Mouse (Mus musculus) heart, adult 11 months (tissue): ENCODE measurements around the gene Polr2j.
"Not testable (repeated sequence)": the region's sequence is repeated elsewhere in the genome, so short reads cannot be mapped to it uniquely, and the experiment has no call there.

Experiments used
- DNase-seq: peaks from one replicate; pipeline ENCODE4 v3.0.0; 2022

Gene Polr2j

DNA sequence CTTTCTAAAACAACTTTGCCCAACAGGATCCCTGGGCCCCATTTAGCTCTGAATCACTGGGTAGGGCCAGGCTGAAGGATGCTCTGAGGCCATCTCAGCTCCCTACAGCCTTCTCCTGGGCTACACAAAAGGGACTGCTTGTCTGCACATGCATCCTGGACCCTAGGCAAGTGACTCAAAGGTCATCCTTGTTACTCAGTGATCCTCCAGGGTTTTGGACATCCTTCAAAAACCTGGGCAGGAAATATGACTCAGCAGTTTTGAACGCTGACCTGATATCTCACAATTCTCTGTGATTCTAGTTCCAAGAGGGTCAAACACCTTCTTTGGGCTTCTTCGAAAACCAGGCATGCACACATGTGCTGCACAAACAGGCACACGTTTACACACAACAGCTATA is 7.4 kb upstream of the Polr2j start:
- no peak for DNase-seq

DNA sequence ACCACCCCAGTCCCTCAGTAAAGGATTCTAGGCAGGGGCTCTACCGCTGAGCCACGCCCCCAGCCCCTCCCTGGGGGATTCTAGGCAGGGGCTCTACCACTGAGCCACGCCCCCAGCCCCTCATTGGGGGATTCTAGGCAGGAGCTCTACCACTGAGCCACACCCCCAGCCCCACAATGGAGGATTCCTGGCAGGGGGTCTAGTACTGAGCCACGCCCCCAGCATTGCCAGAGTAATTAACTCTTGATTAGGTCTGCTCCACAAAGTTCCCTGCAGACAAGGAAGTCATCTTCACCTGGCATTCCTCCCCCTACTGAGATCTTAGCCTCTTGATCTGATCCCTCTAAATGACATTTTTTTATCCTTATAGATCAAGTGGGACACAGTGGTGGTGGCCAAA is 2.9 kb upstream of the Polr2j start:
- not testable (repeated sequence) for DNase-seq

DNA sequence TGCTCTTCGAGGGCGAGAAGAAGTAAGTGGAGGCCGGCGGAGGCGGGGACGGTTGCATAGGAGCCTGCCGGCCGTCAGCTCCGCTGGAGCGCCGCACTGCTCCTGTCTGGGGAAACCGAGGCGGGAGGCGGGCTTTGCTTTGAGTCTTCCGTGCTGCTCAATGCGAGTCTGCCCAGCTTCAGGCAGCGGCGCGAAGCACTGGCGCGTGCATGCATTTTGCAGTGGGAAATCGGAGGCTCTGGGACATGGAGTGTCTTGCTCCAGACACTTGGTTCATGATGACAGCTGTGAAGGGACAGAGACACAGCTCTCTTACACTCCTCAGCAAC is 317 bp downstream of the Polr2j start:
- no peak for DNase-seq

DNA sequence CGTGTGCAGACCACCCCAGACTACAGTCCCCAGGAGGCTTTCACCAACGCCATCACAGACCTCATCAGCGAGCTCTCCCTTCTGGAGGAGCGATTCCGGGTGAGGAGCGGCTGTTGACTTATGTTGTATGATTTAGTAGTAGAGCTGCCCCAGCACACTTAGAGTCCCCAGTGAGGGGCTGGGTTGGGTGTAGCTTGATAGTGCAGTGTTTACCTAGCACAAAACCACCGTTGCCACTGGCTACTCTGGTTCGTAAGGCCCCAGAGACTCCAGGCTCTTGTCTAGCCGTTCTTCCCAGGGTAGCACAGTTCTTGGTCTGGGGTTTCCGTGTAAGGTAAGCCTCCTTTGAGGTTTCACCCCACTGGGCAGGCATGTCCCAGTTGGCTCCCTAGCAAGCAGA is 5.7 kb downstream of the Polr2j start:
- no peak for DNase-seq

DNA sequence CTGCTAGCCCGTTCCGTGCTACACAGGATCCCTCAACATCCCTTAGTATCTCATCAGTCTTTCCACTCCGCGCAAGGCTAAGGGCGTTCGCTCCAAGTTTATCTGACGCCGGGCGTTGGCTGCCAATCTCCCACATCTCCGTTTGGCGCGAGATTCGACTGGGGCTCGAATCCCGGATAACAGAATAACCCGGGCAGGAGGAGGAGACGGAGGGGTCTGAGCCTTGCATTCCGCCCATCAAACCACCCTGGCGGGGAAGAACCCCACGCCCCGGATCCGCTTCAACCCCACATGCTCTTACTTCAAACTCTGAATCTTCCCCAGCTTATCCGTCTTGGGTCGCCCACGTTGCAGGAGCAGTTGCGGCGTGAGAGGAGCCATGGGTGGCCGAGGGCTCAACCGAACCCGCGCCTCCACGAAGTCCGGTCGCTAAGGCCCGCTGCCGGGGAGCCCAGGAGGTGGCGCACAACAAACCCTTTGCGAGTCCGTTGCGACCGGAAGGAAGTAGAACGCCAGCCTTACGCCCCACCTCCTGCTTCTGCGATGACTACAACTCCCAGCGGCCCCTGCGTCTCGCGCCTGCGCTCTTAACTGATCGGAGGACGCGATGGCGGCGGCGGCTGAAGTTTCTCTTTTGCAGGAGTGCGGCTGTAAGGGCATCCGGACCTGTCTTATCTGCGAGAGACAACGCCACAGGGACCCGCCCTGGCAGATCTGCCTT is 19.3 kb downstream of the Polr2j start, which contains the start of the genes Lrwd1 and Alkbh4:
TSS of gene Lrwd1 (minus strand) at position 504 of the 721 bp plus-strand sequence.
TSS of gene Alkbh4 (plus strand) at position 576 of the 721 bp plus-strand sequence.
- peak; percentile 99 for DNase-seq

DNA sequence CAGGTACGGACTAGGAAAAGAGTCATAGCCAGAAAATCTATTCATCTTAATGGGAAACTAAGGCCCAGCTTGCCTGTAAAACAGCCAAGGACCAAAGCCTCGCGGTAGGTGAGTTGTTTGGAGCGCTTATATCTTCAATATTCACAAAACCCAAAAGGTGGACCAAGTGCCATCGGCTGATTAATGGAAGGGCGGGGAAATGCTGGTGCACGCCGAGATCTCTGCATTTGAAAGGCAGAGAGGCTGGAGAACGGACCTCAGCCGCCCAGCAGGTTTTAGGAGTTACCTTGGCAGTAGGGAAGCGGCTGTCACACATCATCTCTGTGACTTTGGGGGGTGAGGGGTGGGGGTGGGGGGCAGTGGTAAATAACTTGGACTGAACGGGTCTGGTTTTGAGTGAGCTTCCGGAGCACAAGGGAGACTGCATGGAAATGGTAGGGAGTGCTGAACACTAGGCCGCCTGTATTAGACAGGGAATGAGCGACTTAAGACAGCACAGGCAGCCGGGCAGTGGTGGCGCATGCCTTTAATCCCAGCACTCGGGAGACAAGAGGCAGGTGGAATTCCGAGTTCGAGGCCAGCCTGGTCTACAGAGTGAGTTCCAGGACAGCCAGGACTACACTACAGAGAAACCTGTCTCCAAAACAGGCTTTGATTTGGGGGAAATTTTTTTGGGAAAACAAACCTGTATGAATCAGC is 20.0 kb downstream of the Polr2j start:
- DNase-seq = no peak

DNA sequence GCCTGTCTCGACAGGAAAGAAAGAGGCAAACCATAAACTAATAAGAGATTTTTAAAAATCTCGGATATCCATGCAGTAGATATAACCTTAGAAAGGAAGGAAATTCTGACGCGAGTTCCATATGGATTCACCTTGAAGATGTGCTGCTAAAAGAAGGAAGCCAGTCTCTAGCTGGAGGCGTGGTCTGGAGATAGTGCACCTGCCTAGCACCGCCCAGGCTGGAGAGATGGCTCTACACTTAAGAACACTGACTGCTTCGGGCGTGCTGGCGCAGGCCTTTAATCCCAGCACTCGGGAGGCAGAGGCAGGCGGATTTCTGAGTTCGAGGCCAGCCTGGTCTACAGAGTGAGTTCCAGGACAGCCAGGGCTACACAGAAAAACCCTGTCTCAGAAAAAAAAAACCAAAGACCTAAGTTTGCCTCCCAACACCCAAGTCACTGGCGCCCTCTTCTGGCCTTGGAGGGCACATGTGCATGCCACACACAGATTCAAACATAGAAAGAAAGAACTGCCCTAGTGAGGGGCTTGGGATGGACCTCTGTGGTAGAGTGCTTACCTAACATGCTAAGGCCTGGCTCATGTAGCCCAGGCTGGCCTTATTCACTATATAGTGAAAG is 21.3 kb downstream of the Polr2j start:
- no peak for DNase-seq

DNA sequence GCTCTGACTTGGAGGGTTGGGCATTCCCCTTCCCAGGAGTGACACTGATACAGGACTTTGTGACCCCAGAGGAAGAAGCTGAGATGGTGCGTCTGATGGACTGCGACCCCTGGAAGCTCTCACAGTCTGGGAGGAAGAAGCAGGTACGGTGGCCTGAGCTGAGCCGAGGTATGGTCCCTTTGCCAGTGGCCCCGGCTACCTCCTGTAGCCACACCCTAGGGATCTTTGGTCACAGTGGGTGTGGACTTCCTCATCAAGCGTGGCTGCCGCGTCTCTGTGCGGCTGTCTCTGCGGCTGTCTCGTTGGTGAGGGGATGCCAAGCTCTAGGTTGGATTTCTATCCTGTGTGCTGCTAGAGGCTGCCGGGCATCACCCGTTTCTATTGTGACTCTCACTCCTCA is 23.0 kb downstream of the Polr2j start:
- peak; percentile 92 for DNase-seq

DNA sequence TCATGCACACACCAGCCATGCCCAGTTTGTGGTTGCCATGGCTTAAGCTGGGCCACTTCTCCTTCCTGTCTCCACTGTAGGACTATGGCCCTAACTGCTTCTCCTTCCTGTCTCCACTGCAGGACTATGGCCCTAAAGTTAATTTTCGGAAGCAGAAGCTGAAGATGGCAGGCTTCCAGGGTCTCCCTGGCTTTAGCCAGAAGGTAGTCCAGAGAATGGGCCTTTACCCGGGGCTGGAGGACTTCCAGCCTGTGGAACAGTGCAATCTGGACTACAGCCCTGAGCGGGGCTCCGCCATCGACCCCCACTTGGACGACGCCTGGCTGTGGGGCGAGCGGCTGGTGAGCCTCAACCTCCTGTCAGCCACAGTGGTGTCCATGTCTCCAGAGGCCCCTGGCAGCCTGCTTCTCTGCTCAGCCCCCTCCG is 23.6 kb downstream of the Polr2j start:
- DNase-seq = peak; percentile 95

DNA sequence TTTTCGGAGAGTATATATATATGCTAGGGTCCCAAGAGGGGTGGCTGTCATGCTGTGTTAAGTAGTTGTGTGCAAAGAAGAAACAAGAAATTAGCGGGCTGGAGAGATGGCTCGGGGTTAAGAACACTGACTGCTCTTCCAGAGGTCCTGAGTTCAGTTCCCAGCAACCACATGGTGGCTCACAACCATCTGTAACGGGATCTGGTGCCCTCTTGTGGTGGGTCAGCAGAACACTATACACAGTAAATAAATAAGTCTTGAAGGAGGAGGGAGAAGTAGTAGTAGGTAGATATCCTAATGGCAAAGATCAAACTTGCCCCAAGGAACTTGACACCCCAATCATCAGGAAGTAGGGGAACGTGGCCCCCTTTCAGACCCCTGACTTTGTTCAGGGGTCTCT is 26.3 kb downstream of the Polr2j start:
- no peak for DNase-seq

DNA sequence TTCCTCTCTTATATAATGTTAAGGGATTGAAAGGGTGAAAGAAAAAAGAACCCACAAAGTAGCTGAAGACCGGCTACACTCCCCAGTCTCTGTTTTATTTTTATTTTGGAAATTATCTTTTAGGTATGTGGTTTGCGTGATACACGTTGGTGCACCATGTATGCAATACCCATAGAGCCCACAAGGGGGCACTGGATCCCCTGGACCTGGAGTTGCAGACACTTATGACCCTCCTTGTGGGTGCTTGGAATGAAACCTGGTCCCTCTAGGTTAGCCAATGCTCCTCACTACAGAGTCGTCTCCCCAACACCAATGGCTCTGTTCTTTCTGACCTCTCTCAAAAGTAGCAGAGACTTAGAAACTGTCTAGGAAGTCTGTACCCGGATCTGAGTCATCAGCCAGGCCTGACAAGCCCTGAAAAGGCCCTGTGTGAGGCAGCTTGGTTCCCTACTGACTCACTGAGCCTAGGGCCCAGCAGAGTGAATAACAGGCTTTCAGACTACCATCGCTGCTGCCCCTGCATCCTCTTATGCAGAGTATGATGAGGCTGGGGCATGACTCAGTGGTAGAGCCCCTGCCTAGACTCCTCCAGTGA is 26.8 kb downstream of the Polr2j start:
- no peak for DNase-seq

DNA sequence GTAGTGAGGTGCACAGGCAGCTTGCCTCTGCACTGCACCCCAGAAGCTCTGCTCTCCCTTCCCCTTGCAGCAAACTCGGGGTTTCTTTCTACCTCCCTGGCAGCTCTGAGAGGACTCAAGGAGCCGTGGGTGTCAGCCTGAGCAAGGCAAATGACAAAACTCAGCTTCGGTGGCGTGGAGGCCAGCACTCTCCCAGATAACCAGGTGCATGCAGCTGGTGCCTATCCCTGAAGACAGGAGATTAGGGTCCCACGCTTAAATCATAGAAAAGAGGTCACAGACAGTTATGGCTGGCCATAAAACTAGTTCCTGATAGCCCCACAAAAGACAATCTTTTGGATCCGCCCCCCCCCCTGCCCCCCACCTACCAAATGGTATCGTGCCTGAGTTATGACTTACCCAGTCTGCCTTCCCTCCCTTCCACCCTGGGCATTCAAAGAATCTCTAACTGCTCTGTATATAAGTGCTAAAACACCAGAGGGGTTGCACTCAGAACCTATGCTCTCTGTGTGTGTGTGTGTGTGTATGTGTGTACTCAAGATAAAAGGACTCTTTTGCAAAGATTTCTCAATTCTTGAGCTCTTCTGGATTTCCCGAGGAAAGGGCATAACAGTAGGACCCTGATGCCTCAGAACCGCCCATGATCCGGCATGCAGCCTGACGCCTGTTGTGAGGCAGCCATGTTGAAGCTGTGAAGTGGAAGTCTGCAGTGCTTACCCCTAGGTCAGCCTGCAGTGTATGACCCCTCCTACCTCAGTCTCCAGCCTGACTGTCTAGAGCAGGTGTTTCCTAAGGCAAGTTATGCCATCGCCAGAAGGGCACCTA is 28.4 kb downstream of the Polr2j start:
- peak; percentile 92 for DNase-seq

DNA sequence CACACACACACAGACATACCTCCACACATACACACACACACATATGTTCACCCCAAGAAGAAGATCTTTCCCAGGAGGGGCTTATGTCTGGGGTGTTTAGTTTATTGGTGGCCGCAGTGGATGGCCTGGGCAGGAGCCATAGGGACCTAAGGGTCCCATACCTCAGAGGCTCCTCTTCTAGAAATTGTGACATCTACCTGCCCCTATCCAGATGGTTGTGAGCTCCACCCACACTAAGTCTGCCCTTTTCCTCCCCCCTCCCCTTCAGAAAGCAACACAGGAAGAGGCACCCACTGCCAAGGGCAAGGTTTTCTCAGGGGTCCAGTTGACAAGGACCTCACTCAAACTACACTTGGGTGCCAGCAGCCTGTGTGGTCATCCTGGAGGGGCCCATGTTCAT is 30.5 kb downstream of the Polr2j start:
- no peak for DNase-seq

DNA sequence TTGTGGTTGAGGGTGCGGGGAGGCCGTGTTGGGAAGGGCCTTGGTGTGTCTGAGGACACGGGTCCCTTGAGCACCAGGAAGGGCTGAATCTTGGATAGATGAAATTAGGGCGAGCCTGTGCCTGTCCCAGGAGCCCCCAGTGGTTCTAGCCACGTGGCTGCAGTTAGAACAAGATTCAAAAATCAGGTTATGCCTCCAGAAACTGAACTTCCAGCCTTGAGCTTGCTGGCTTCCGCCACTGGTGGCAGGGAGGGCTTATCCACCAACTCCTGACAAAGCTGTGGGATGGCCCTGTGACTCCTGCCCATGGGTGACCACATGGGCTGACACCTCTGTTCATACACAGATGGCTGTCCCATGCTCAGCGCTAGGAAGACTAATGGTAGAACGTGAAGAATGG is 31.3 kb downstream of the Polr2j start:
- DNase-seq = no peak

DNA sequence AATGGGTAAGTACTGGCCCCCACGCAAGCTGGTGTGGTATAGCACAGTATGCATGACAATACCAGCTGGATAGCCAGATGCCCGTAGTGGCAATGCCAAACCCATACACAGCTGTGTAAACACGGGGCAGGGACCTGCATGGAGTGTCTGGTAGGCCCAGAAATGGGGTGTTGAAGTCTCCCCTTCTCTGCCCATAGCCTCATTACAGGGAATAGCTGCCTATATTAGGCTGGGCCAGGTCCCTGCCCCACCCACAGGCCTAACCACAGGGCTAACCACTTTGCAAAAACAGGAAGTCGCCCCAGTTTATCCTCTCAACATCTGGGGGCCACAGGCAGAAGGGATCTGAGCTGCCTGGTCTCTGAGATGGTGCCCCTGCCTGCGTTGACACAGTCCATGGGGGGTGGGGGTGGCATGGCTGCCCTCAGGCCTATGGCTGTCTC is 32.7 kb downstream of the Polr2j start:
- DNase-seq = not testable (repeated sequence)

DNA sequence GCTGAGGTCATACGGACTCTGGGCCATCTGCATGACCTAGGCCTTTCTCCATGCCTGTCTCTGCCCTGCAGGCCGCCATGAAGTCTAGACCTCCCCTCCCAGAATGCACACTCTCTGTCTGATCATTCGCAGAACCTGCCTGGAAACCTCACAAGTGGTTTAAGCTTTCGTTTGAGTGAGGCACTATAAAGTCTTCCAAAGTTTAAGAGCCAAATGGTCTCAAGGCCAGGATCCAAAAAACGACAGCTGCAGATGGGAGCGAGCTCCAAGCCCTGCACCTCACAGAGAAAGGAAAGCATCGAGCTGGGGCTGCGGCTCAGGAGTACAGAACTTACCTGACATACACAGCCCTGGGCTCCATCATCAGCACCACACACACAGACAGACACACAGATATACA is 35.9 kb downstream of the Polr2j start:
- peak; percentile 95 for DNase-seq

DNA sequence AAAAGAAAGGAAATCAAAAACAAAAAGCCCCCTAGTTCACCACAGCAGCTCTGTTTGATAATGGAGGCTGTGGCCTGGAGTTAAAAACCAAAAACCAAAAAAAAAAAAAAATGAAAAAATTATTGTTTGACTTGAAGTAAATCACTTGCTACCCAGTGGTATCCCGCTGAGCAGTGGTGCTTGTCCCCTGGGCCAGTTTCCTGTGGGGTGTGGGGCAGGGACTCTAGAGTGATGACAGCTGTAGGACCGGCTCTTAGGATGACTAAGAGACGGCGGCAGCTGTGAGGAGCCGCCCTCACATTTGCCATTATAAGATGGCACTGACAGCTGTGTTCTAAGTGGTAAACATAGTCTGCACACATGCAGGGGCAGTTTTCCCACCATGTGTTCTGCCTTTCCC is 39.0 kb downstream of the Polr2j start:
- peak; percentile 95 for DNase-seq

DNA sequence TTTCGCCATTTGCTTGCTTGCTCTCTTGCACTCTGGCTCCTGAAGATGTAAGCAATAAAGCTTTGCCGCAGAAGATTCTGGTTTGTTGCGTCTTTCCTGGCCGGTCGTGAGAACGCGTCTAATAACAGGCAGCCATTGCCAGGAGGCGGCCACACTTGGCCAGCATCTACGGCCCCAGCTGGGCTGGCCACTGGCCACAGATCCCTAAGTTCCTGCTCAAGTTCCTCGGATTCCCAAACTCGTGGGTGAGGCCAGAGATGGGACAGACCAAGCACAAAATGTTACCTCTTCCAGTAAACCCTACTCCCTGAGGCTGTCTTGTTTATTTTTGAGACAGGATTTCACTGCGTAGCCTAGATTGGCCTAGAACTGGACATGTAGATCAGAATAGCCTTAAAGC is 43.7 kb downstream of the Polr2j start:
- DNase-seq = peak; percentile 97

DNA sequence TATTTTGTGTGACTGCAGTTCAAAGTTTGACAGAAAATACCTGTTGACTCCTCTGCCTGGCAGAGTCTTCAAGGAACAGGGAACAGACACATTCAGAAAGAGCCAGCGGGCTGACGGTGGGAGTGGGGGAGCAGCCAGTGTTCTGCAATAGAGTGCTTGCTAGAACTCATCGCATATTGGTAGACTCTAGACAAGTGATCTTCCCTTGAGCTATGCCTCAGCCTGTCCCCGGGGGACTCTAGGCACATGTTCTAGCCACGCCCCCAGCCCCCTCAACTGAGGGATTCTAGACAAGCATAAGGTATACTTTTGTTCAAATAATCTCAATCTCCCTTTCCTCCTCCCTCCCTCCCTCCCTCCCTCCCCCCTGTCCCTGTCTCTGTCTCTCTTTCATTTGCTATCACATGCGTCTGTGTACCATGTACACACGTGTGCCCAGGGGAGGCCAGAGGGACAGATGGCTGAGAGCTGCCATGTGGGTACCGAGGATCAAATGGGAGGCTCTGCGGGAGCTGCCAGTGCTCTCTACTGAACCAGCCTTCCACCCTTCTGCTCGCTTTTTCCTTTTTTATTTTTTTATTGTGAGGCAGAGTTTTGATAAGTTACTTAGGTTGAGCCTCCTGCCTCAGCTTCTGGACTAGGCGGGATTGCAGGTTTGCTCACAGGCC is 47.5 kb downstream of the Polr2j start:
- DNase-seq = no peak

DNA sequence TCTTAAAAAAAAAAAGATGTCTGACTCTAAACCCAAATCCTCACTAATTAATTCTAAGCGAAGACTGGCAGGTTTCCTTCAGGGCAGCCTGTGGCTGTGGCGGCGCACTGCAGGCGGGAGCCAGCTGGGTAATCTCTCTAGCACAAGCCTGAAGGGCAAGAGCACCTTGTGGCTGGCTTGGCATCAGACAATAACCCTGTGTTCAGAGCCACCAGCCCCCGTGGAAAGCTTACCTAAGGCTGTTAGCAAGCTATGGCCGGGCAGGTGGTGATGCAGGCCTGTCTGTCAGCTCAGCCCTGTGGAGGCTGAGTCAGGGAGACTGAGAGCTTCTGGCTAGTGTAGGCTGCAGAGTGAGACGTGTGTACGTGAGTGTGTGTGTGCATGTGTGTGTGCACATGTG is 48.8 kb downstream of the Polr2j start:
- no peak for DNase-seq

DNA sequence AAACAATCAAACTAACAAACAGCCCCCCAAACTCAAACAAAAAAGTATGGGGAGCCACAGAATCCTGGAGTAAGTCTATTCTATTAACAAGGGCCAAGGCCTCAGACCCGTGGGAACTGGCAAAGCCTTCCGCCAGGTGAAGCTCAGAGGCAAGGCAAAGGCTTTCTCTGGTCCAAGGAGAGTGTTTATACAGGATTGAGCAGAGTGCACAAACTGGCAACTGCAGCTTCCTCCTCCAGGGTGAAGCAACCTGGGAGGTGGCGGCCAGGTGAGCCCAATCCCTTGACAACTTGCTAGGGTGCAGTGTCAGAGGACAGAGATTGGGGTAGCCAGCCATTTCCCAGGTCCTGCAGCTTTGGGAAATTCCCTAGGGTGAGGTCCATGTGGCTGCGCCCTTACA is 50.9 kb downstream of the Polr2j start:
- DNase-seq = no peak

DNA sequence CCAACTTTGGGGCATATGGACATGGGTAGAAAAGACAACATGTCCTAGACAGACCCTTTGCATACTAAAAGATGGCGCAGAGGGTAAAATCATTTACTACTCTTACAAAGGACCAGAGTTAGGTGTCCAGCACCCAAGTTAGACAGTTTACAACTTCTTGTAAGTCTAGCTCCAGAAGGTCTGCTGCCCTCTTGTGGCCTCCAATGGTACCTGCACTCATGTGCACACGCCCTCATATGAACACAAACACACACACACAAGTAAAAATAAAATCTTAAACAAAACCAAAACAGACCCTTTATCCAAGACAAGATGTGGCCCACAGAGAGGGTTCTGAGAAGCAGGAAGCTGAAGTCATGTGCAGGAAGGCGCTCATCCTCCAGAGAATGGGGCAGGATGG is 51.6 kb downstream of the Polr2j start:
- no peak for DNase-seq
